Mouse (Mus musculus): ENCODE results near the gene Rai1. TPM values are rescaled to one million over a fixed set of nuclear protein-coding genes. Genes with fewer than 3 reads are reported as not detected.

Rai1 gene
- total RNA-seq, 1 experiment from 2014 or later, result 4.6 TPM

DNA sequence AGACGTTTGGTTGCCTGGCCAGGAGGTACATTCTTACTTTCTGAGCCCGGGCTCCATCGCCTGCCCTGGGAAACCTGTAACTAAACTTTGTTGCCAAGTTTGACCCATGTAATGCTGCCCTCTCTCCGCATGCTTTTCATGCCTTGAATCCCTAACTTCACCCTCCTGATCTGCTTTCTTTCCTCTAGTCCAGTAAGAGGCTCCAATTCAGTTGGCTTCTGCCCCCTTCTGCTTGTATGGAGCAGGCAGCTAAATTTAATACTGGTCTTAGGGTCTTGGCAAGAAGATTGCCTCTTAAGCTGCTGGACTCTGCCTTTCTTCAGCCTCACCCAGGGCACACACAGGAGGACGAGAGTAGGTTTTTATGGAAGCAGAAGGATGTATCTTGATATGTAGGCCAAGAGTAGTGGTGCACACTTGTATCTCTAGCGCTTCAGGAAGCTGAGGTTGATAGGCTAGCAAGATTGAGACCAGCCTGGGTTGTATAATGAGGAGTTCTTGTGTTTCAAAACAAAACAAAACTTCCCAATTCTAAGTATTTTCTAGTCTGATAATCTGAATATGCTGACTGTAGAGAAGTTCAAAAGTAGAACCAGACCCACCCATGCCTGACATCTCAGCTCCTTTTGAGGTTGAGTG lies 10.9 kb downstream of the Rai1 start:
- ATAC-seq (replicated peaks; ENCODE audit: insufficient number of reproducible peaks, low FRiP score, low TSS enrichment, poor library complexity, severe bottlenecking), result peak; percentile 51

DNA sequence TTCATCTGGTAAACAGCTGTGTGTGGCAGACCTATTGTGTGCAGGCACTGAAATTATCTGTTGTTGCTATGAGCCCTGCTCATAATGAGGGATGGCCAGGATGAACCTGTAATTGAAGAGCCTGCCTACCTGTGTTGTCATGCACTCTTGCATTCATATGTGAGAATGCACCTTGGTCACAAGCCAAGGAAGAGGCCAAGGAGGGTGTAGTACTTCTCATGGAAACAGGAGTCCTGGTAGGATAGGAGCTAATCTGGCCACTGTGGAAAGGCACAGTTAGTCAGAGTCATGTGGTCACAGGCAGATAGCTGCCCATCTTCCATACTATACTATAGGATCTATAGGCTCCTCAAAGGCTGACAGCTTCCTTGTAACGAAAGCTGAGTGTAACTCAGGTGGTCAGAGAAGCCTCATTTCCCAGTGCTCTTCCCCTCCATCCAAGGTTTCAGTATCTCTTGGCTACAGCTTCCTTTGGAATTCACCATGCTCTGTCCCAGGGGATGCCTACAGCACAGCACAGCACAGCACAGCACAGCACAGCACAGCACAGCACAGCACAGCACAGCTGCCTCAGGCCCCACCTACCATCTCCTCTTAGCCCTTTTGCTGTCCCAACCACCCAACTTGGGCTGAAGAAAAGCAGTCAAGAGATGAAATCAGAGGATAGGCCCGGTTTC lies 15.9 kb downstream of the Rai1 start:
- ATAC-seq (replicated peaks; ENCODE audit: insufficient number of reproducible peaks, low FRiP score, low TSS enrichment, poor library complexity, severe bottlenecking), result no peak

DNA sequence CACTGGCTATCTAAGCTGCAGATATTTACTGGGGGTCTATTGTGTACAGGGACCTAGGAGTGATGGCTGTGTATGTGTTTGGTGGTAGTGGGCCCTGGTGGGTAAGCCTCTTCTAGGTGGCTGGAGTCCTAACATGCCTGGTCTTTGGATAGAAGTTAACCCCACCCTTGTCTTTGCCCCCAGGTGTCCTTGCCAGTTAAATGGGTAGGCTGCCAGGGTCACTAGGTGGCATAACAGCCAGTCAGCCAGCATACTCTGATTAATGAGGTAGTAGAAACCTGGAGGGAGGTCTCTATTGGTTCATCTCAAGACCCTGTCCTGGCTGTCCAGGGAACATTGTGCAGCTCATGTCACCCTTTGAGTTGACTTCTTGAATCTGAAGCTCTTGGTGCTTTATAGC lies 17.8 kb downstream of the Rai1 start:
- ATAC-seq (replicated peaks; ENCODE audit: insufficient number of reproducible peaks, low FRiP score, low TSS enrichment, poor library complexity, severe bottlenecking), result no peak

DNA sequence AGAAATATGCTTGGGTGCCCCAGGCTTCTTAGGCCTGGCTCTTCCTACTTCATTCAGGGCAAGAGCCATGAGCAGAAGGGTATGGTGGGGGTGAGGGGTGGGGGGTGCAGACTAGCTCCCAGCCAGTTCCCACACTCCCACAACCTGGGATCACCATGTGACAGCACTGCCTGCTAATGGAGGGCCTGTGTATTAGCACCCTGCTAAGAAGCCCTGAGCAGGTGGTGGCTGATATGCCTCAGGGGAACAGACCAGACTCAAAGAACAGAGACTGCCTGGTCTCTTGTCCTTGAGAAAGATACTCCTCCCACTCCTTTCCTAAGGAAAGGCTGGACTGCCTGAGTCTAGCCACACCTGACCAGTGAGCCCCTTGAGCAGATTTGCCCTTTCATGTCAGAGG lies 22.2 kb downstream of the Rai1 start:
- ATAC-seq (replicated peaks; ENCODE audit: insufficient number of reproducible peaks, low FRiP score, low TSS enrichment, poor library complexity, severe bottlenecking), result no peak

DNA sequence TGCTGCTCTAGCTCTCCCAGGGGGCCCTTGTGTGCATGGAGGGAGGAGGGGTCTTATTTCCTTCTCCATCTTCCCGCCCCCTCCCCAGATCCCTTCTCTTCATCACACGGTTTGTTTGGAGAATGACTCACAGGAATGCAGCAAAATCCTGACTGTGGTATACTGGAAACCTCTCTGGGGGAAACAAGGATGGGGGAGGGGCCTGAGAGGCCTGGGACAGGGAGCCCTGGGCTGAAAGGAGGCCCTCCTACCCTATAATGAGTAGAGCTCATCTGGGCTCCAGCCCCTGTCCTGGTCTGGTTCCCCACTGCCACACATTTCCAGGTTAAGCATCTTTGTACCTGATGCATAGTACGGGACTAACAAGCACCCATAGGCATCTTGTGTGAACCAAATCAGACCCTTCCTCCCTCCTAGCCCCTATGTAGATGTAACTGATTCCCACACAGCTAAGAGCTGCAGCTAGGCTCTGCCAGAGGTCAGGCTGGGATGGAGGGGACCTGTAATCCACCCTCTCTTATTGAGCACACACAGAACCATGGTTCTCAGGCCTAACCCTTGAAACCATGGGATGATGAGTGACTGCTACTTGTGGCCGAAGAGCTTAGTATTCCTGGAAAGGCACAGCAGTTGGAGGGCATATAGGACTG lies 23.2 kb downstream of the Rai1 start:
- no peak for ATAC-seq (replicated peaks; ENCODE audit: insufficient number of reproducible peaks, low FRiP score, low TSS enrichment, poor library complexity, severe bottlenecking)

DNA sequence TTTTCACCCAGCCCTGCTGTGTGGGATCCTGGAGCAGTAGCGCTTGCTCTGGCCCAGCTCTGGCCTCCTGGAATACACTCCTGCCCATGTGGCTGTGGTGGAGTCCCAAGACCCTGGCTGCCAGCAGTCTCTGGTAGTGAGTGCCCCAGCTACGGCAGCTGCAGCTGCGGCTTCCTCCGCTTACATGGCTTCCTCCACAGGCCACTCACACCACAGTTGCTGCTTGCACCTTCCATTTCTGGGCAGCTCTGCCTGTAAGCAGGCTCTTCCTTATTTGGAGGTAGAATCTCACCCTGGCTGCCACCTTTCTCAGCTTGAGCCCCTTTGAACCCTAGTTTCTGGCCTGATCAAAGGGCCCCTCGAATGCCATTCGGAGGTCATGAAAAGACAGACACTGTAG lies 25.7 kb downstream of the Rai1 start:
- no peak for ATAC-seq (replicated peaks; ENCODE audit: insufficient number of reproducible peaks, low FRiP score, low TSS enrichment, poor library complexity, severe bottlenecking)

DNA sequence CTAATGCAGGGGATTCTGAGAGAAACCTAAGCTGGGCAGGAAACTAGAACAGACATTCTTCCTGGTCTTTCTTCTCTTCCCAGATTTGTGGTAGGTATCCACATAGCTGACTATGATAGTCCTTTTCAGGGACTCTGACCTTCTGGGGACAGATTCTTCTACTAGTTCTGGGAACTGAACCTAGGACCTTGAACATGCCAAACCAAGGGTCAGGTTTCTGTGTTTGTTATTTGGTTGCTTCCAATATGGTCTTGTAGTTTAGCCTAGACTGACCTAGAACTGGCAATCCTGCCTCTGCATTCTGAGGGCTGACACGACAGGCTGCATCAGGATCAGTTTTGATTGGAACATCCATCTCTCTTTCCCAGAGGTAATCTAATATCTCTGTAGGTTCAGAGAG lies 27.2 kb downstream of the Rai1 start:
- no peak for ATAC-seq (replicated peaks; ENCODE audit: insufficient number of reproducible peaks, low FRiP score, low TSS enrichment, poor library complexity, severe bottlenecking)

DNA sequence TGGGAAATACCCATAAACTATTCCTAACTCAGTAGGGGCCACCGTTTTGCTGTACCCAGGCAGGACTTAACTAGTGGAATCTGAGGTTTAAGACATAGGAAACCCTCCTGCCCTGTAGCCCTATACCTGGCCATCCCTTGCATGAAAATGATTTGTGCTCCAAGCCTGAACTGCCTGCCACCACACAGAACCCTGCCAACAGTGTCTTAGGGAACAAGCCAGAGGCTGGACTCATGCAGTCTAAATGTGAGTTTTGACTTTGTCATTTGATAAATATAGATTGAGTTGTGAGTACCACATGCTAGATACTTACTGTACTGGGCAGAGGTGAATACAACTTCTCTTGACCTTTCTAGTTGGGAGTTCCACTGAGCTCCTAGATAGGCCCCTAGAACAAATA lies 31.7 kb downstream of the Rai1 start:
- ATAC-seq (replicated peaks; ENCODE audit: insufficient number of reproducible peaks, low FRiP score, low TSS enrichment, poor library complexity, severe bottlenecking), result no peak

DNA sequence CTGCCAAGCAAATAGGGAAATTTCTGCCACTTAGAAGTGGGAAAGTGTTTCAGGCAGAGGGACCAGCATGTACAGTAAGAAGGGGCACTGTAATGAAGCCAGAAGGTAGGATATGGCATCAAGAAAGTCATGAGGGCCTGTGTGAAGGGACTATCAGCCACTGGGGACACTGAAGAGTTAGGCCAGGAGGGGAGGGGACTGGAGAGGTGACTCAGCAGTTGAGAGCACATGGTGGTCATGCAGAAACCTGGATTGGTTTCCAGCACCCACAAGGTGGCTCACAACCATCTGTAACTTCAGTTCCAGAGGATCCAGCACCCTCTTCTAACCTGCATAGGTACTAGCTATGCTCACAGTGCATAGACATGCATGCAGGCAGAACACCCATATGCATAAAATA lies 32.4 kb downstream of the Rai1 start:
- no peak for ATAC-seq (replicated peaks; ENCODE audit: insufficient number of reproducible peaks, low FRiP score, low TSS enrichment, poor library complexity, severe bottlenecking)

DNA sequence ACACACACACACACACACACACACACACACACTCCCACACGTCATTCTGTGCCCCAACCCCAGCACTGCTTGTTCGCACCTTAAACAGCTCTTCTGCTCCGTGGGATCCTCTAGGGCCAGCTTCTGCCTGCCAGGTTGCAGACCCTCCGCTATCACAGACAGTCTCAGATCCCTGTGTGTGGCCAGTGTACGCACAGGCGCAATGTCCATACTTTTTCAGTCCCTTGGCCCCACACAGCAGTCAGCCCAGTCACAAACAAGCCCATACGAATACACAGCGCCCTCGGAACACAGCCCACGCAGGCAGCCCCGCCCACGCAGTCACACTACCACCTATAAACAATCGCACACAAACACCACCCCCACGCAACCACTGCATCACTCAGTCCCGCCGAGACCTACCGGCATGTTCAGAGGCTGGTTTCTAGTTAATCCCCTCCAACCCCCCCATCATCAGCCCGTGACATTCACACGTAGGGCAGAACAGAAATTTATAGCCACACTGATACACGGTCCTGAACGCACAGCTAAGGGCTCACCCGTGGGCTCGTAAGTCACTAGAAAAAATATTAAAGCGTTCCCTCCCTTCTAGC lies 34.4 kb downstream of the Rai1 start:
- no peak for ATAC-seq (replicated peaks; ENCODE audit: insufficient number of reproducible peaks, low FRiP score, low TSS enrichment, poor library complexity, severe bottlenecking)

DNA sequence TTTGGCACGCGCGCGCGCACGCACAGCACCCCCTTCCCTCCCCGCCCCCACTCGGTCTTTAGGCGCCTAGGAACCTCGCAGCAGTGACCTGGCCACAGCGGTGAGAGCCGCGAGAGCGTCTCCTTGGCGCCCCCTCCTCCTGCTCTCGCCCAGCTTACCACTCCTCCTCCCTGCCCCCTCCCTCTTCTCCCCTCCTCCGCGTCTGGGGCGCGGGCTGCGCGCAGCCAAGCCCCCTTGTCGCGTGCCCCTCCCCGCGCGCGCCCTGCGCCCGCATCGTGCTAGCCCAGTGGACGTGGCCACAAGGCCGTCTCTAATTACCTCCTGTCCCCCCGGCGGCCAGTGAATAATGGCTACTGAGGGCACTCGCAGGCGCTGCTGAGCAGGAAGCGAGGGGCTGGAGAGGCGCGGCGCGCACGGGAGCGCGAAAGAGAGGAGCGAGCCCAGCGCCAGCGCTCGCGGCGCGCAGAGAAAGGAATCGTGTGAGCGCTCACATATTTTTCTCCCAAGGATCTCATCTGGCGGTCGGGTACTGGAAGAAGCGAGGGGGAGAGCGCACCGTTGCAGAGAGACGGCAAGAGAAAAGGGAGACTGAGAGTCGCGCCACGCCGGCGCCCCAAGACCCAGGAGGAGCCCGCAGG lies 35.0 kb downstream of the Rai1 start:
- ATAC-seq (replicated peaks; ENCODE audit: insufficient number of reproducible peaks, low FRiP score, low TSS enrichment, poor library complexity, severe bottlenecking), result no peak

DNA sequence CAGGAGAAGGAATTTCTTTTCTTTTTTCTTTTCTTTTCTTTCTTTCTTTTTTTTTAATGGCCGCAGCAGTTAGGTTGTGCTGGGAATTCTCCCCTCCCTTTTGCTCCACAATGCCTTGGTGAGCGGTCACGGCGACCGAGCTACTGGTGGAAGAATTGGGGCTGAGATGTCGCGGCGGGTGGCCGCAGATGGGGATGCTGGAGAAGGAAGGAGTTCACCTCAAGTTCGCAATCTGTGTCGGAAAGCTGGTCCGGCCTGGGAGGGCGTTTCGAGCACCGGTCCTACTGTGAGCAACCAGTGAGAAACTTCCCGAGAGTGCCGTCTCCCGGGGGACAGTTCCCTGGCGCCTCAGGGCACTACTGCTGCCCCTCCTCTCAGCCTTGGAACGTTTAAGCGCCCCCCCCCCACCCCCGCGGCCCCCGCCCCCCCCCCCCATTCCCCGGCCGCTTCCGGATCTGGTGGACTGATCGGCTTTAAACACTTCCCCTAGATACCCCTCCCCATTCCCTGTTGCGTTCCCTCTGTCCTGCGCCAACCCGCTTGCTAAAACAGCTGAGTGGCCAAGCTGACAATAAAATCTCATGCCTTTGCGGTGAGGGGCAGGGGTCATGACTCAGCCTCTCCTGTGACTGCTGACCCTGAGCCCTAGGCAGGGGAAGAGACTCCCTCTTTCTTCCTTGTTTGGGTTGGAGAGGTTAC lies 35.9 kb downstream of the Rai1 start:
- ATAC-seq (replicated peaks; ENCODE audit: insufficient number of reproducible peaks, low FRiP score, low TSS enrichment, poor library complexity, severe bottlenecking), result no peak

DNA sequence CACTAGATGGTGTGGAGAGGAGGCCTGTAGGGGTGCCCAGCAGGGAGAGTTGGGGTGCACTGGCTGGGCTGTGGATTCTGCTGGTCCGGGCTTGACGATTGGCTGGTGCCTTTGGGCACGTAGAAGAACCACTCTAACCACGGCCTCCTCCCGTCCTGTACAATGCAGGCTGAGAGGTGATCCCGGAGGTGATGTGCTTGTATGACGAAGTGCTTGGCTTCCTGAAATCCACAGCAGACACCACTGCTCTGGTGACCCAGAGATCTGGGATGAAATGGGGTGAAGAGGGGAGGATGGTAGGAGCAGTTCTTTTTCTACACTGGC lies 36.4 kb downstream of the Rai1 start:
- no peak for ATAC-seq (replicated peaks; ENCODE audit: insufficient number of reproducible peaks, low FRiP score, low TSS enrichment, poor library complexity, severe bottlenecking)

DNA sequence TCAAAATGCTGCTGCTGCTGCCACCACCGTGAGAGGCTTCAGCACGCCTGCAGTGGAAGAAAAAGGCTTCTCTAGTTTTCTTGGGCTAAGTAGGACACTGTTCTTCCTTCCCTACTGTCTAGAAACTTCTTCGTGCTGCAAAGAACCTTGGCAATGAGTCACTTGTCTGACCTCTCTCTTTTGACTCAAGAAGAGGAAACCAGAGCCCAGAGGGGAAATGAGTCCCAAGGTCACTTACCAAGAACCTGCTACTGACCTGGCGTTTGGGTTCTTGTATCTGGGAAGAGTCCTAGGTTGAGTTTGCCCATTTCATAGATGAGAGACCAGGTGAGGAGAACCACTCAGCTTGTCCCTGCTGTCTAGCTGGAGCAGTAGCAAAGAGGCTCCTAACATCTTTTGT lies 38.3 kb downstream of the Rai1 start:
- ATAC-seq (replicated peaks; ENCODE audit: insufficient number of reproducible peaks, low FRiP score, low TSS enrichment, poor library complexity, severe bottlenecking), result no peak

DNA sequence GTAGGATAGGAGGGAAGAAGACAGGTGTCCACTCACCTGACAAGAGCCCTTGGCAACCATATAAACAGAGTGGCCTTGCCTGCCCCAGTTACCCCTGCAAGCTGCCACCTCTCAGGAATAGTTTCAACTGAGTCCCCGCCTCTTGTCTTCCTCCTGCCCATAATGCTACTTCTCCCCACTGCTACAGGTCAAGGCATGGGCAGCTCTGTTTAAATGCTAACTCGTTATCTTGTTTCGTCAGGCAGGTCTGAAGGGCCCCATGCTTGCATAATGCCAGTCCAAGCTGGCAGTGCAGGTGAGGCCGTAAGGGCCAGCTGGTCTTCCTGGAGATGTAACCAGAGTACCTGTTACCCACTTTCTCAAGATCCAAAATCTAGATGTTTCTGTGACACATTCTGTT lies 41.4 kb downstream of the Rai1 start:
- no peak for ATAC-seq (replicated peaks; ENCODE audit: insufficient number of reproducible peaks, low FRiP score, low TSS enrichment, poor library complexity, severe bottlenecking)

DNA sequence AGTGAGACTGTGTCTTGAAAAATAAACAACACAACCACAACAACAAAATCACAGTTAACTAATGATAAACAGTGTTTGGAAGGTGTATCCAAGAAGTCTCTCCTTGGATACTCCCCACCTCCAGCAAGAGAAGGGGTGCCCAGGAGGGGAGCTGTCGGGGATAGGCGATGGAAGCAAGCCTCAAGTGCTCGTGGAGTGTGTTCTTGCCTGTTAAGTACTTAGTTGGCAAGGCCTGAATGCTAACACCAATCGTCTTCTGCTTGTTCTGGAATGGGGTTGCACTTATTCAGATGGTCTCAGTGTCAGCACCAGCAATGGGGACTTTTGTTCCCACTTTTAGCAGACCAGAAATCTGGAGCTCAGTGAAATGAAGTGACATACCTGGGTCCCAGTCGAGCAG lies 43.8 kb downstream of the Rai1 start:
- no peak for ATAC-seq (replicated peaks; ENCODE audit: insufficient number of reproducible peaks, low FRiP score, low TSS enrichment, poor library complexity, severe bottlenecking)

DNA sequence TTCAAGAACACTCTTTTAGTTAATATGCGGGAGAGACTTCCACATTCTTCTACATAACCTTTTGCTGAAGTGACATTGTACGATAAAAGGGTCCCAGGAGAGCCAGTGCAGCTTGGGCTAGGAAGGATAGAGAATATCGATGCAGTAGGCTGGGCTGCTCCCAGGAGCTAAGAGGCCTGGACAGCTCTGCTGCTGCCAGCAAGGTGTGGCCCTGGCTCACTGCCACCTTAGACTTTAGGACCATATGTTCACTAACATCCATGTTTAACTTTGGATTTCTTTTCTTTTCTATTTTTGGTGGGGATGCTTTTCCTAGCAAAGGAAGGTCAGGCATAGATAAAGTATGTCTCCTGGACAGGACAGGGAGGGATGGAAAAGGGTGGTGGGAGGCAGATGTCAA lies 44.3 kb downstream of the Rai1 start:
- ATAC-seq (replicated peaks; ENCODE audit: insufficient number of reproducible peaks, low FRiP score, low TSS enrichment, poor library complexity, severe bottlenecking), result no peak

DNA sequence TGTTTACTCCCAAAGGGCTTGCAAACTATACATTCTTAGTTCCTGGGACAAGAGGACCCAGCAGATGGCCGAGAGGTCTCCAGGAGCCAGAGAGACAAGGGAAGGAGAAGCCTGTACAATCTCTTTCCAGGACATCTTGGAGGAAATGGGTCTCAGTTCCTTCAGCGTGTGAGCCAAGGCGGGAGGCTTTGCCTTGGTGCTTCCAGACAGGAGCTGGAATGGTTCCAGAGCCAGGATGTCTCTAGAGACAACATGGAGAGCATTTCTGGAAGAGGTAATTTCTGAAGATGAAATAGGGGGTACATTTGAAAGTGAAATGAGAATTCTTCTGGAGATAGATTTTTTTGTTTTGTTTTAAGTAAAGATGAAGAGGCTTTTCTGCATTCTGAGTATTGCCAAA lies 45.9 kb downstream of the Rai1 start:
- no peak for ATAC-seq (replicated peaks; ENCODE audit: insufficient number of reproducible peaks, low FRiP score, low TSS enrichment, poor library complexity, severe bottlenecking)

DNA sequence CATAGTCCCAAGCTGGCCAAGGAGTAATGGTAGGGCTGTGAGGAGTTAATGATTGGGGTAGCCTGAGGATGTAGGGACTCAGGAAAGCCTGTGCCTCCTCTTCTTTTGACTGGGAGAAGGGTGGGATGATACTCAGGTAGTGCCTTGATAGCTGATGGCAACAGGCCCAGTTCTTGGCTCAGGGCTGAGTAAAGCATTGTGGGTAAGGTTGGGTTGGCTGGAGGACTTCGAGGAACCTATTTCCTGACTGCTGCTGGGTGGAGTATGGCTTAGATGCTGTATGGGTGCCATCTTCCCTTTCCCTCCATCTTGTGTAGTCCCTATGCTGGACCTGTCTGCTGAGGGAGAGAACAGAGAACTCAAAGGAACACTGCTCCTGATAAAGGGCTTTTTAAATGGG lies 47.5 kb downstream of the Rai1 start:
- no peak for ATAC-seq (replicated peaks; ENCODE audit: insufficient number of reproducible peaks, low FRiP score, low TSS enrichment, poor library complexity, severe bottlenecking)
